Mouse (Mus musculus) testis, adult 2 months (tissue): ENCODE results near the gene Serinc5.

ENCODE experiments used
- CTCF ChIP-seq: fragments of 200-500 bp; IDR thresholded peaks from 2 replicates; pipeline ENCODE4 v1.5.1; 2012; ENCODE audit warnings: low read depth, mild to moderate bottlenecking, inconsistent platforms, low read length, moderate library complexity; ENCODE audit not compliant: control insufficient read depth, insufficient read depth, insufficient replicate concordance
- POLR2A ChIP-seq: fragments of 200-500 bp; IDR thresholded peaks from 2 replicates; pipeline ENCODE4 v1.6.1; 2012; ENCODE audit warnings: low read depth, mild to moderate bottlenecking, inconsistent platforms, low read length, moderate library complexity; ENCODE audit not compliant: control insufficient read depth

DNA sequence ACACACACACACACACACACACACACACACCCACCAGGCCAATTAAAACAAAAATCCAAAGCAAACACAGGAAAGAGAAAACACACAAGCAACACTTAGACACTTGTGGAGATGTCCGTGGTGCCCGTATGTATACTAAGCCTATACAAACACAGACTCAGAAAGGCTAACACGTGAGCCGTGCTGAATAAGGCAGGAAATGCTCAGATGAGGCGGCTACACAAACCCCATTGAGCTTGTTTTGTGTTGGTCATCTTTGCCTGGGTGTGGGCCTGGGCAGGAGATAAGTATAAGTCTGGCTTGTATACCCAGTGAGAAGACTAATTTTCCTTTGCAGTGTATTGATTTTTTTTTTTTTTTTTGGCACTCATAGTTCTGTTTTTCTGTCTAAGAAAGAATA lies 91.1 kb downstream of the Serinc5 start:
- no peak for TF ChIP-seq POLR2A
- TF ChIP-seq CTCF, result no peak
